Mouse (Mus musculus): ENCODE data around the gene Bicral. TPM values are rescaled to one million over a fixed set of nuclear protein-coding genes. Genes with fewer than 3 reads are reported as not detected.

Bicral gene
- polyA plus RNA-seq, 1 experiment: 16.3 TPM

GRCm38 (mm10) chr17:46858749-46859444 lies 615 bp upstream of the Bicral start:
- Histone ChIP-seq H3K4me1 (ENCODE audit: control insufficient read depth, insufficient read depth, low read length) (peaks cover 10% of the 10 kb centered on the region), H3K4me3 (replicated peaks; ENCODE audit: extremely low read depth, low read depth, low read length) (no peak overlapping the region)
- TF ChIP-seq POLR2A (IDR thresholded peaks at IDR 0.05; ENCODE audit: borderline replicate concordance, extremely low read depth, low read depth, low read length): no peak
- TF ChIP-seq CTCF (IDR thresholded peaks at IDR 0.05; ENCODE audit: insufficient read depth, low read length): no peak
- no peak for DNase-seq
- WGBS: 24% methylated on average over 9 of the region's 9 CpGs

- peak; percentile 80 for DNase-seq
- TF ChIP-seq POLR2A (IDR thresholded peaks at IDR 0.05; ENCODE audit: borderline replicate concordance, extremely low read depth, low read depth, low read length) (peak; percentile 73), CTCF (IDR thresholded peaks at IDR 0.05; ENCODE audit: insufficient read depth, low read length) (no peak)
- H3K4me3 ChIP-seq (replicated peaks; ENCODE audit: extremely low read depth, low read depth, low read length): peak overlapping the region; percentile 100
- 1% methylated on average over 30 of the region's 52 CpGs for WGBS
- peaks cover 22% of the 10 kb centered on the region for H3K4me1 ChIP-seq (ENCODE audit: control insufficient read depth, insufficient read depth, low read length)
These were observed 850 bp downstream of the Bicral start for GRCm38 (mm10) chr17:46857361-46857902.

GRCm38 (mm10) chr17:46856471-46857360 lies 1.6 kb downstream of the Bicral start:
- H3K4me1 ChIP-seq (ENCODE audit: control insufficient read depth, insufficient read depth, low read length): peaks cover 22% of the 10 kb centered on the region
- under 1% methylated on average over 87 of the region's 87 CpGs for WGBS
- TF ChIP-seq CTCF (IDR thresholded peaks at IDR 0.05; ENCODE audit: insufficient read depth, low read length) (no peak), POLR2A (IDR thresholded peaks at IDR 0.05; ENCODE audit: borderline replicate concordance, extremely low read depth, low read depth, low read length) (0 out of 2 replicates have a peak, but pooled peaks have one; percentile 0)
- peak overlapping the region; percentile 100 for H3K4me3 ChIP-seq (replicated peaks; ENCODE audit: extremely low read depth, low read depth, low read length)
- DNase-seq: peak; percentile 85

- DNase-seq: no peak
- Histone ChIP-seq H3K4me3 (replicated peaks; ENCODE audit: extremely low read depth, low read depth, low read length) (peak overlapping the region; percentile 100), H3K4me1 (ENCODE audit: control insufficient read depth, insufficient read depth, low read length) (peaks cover 22% of the 10 kb centered on the region)
- TF ChIP-seq CTCF (IDR thresholded peaks at IDR 0.05; ENCODE audit: insufficient read depth, low read length) (no peak), POLR2A (IDR thresholded peaks at IDR 0.05; ENCODE audit: borderline replicate concordance, extremely low read depth, low read depth, low read length) (no peak)
- 3% methylated on average over 4 of the region's 4 CpGs for WGBS
These were observed 2.2 kb downstream of the Bicral start for GRCm38 (mm10) chr17:46856107-46856388.

DNA sequence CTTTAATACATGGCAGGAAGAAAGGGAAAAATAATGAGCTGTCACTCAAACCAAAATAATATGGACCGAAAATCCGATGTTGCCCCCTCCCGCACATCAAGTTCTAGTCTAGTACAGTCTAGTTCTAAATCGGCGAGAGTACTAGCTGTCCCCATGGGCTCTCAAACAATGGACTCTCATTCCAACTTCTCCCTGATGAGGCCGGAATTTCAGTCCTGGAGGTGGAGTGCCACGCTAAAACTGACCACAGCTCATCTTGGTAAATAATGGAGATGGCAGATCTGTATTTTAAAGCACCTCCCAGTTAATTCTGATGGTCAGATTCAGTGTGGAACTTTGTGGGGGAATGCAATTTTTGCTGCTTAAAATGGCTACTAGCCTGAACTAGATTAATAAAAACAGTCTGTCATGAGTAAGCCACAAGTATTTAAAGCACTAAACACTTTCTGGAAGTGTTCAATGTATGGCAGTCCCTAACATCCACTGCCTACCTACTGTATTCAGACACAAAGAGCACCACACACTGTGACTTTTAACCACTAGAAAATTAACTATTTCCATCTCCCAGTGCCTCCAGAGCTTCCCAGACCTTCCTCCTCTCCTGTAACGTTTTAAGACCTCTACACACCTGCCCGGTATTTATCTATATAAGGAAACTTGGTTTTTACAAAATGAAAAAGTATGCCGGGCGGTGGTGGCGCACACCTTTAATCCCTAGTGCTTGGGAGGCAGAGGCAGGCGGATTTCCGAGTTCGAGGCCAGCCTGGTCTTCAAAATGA lies 2.8 kb downstream of the Bicral start:
- H3K4me1 ChIP-seq (ENCODE audit: control insufficient read depth, insufficient read depth, low read length): peaks cover 22% of the 10 kb centered on the region
- peak; percentile 33 for DNase-seq
- peak overlapping the region; percentile 100 for H3K4me3 ChIP-seq (replicated peaks; ENCODE audit: extremely low read depth, low read depth, low read length)
- WGBS: 20% methylated on average over 15 of the region's 15 CpGs
- TF ChIP-seq CTCF (IDR thresholded peaks at IDR 0.05; ENCODE audit: insufficient read depth, low read length) (no peak), POLR2A (IDR thresholded peaks at IDR 0.05; ENCODE audit: borderline replicate concordance, extremely low read depth, low read depth, low read length) (0 out of 2 replicates have a peak, but pooled peaks have one; percentile 5)

DNA sequence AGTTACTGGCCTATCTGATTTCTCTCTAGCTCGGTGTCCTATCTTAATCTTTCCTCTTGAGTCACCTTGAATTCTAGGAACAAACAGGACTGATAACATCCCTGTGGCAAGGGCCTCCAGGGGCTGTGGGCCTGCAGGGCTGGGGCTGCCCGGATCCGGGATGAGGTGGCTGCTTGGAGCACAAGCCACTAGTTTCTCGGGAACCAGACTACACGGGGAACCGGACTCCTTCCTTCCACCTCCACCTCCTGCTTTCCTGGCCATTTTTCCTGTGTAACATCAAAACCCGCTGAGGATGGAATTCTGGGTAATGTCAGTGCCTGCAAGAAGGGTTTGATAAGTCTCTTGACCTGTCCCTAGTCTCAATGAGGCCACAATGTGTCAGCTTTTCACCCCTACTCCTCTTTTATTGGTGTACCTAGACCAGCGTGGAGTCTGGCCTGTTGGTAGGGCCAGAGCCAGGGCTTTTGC lies 3.6 kb downstream of the Bicral start:
- peak; percentile 32 for DNase-seq
- TF ChIP-seq POLR2A (IDR thresholded peaks at IDR 0.05; ENCODE audit: borderline replicate concordance, extremely low read depth, low read depth, low read length) (no peak; the same call in 1 of the 2 replicates), CTCF (IDR thresholded peaks at IDR 0.05; ENCODE audit: insufficient read depth, low read length) (no peak)
- 37% methylated on average over 8 of the region's 8 CpGs for WGBS
- peaks cover 22% of the 10 kb centered on the region for H3K4me1 ChIP-seq (ENCODE audit: control insufficient read depth, insufficient read depth, low read length)
- peak overlapping the region; percentile 2 for H3K4me3 ChIP-seq (replicated peaks; ENCODE audit: extremely low read depth, low read depth, low read length)

- H3K4me1 ChIP-seq (ENCODE audit: control insufficient read depth, insufficient read depth, low read length): peaks cover 22% of the 10 kb centered on the region
- 66% methylated on average over 7 of the region's 7 CpGs for WGBS
- TF ChIP-seq POLR2A (IDR thresholded peaks at IDR 0.05; ENCODE audit: borderline replicate concordance, extremely low read depth, low read depth, low read length): peak; percentile 28; the same call in 1 of the 2 replicates
- no peak for TF ChIP-seq CTCF (IDR thresholded peaks at IDR 0.05; ENCODE audit: insufficient read depth, low read length)
- no peak for DNase-seq
- no peak overlapping the region for H3K4me3 ChIP-seq (replicated peaks; ENCODE audit: extremely low read depth, low read depth, low read length)
These were observed 4.2 kb downstream of the Bicral start for GRCm38 (mm10) chr17:46854096-46854495.

DNA sequence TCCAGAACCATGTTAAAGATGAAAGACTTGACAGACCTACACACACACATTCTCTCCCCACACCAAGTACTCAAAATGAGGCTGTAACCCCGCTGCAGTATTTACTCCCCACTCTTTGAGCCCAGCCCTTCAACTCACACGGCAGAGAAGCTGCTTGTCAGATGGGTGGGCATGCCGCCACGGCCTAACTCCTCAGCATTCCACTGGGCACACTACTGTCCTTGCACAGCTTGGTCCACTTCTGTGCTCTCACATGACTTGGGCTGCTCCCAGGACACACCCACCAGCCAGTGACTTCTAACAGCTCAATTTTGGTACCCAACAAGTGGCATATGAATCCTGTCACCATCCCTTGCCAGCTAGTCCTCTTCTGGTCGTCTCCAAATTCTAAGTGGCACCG lies 5.0 kb downstream of the Bicral start:
- Histone ChIP-seq H3K4me1 (ENCODE audit: control insufficient read depth, insufficient read depth, low read length) (peaks cover 22% of the 10 kb centered on the region), H3K4me3 (replicated peaks; ENCODE audit: extremely low read depth, low read depth, low read length) (no peak overlapping the region)
- 21% methylated on average over 6 of the region's 6 CpGs for WGBS
- peak; percentile 77; the same call in 1 of the 2 replicates for TF ChIP-seq POLR2A (IDR thresholded peaks at IDR 0.05; ENCODE audit: borderline replicate concordance, extremely low read depth, low read depth, low read length)
- TF ChIP-seq CTCF (IDR thresholded peaks at IDR 0.05; ENCODE audit: insufficient read depth, low read length): no peak
- DNase-seq: peak; percentile 69

DNA sequence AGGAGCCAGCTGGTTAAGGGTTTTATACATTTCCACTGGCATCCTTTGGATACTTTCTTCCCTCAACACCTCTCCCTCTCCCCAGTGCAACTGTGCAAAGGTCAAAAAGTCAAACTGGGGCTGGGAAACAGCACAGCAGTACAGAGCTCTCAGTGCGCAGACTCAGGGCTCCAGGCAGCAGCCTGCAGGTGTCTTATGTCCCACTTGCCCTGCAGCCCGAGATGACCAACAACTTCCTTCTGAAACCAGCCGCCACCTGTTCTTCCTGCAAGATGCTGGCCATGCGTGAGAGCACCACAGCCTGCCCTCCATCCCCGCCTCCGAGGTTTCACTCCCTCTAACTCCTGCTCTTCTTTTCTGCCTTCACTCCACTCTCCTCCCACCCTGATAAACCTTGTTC lies 5.6 kb downstream of the Bicral start:
- TF ChIP-seq POLR2A (IDR thresholded peaks at IDR 0.05; ENCODE audit: borderline replicate concordance, extremely low read depth, low read depth, low read length) (no peak), CTCF (IDR thresholded peaks at IDR 0.05; ENCODE audit: insufficient read depth, low read length) (no peak)
- no peak overlapping the region for H3K4me3 ChIP-seq (replicated peaks; ENCODE audit: extremely low read depth, low read depth, low read length)
- H3K4me1 ChIP-seq (ENCODE audit: control insufficient read depth, insufficient read depth, low read length): peaks cover 22% of the 10 kb centered on the region
- WGBS: 35% methylated on average over 6 of the region's 6 CpGs
- no peak for DNase-seq
